Mouse (Mus musculus) testis, adult 2 months (tissue): ENCODE data around the gene Erc2.

Experiments
- CTCF ChIP-seq: fragments of 200-500 bp; IDR thresholded peaks from 2 replicates; pipeline ENCODE4 v1.5.1; 2012; ENCODE audit warnings: low read depth, mild to moderate bottlenecking, inconsistent platforms, low read length, moderate library complexity; ENCODE audit not compliant: control insufficient read depth, insufficient read depth, insufficient replicate concordance
- POLR2A ChIP-seq: fragments of 200-500 bp; IDR thresholded peaks from 2 replicates; pipeline ENCODE4 v1.6.1; 2012; ENCODE audit warnings: low read depth, mild to moderate bottlenecking, inconsistent platforms, low read length, moderate library complexity; ENCODE audit not compliant: control insufficient read depth

DNA sequence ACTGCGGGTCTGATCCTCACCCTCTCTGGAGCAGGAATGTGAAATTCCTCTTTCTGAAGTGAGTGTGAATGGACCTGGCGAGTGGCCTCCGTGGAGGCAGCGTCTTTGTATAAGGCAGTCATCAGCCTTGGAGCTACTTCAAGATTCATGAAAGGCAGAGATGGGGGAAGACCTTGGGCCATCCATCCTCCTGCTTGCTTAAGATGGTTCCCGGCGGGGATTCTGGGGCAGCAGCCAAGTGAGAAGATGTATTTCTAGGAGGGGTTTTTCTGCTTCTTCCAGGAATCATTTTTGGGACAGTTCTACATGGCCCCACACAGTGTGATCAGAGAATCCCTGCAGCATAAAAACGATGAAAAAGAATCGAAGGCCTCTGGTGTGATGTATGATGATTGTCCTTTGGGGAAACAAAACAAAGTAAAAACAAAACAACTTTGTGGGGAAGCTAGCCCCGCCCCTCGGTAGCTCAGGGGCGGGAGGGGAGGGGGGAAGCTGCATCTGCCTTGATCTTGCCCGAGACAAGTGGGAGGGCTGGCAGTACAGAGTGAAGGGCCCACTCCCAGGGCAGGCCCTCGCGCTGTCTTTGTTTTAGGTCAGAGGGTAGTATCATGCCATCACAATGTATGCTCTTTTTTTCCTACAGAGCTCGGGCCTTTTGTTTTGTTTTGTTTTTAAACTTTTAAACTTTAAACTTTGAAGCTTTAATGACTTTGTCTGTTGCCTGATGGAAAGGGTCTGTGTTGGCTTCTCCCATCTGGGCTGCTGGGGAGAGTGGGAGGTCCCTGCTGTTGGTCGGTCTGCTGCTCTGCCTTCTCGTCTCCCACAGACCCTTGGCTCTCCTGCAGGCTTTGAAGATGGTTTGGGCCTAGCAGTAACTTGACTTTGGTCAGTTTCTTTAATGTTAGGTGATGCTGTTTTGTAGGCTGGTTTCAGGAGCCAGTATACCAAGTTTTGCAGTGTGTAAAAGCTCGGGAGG lies 435.9 kb downstream of the Erc2 start:
- TF ChIP-seq CTCF (no peak), POLR2A (no peak)
